Mouse (Mus musculus): Measurements from ENCODE around the gene Mfsd4b1.

DNA sequence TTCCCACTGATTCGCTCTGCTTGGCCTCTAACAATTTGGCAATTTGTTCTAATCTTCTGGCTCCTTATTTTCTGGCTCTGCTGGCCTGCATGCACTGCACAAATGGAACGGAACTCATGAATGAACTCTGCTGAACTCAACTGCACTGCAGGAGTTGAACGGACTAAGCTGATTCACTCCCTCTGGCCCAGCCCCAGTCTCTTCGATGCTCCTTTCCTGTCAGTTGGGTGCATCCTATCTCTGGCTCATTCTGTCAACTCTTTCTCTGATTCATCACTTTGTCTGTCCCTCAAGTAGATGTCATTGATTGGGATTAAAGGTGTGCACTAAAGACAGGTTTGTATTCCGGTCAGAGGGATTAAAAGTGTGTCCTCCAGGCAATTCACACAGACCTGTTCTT is 1.5 kb upstream of the Mfsd4b1 start:
- TF ChIP-seq EP300 (IDR thresholded peaks at IDR 0.05) = no peak
- TF ChIP-seq CTCF (IDR thresholded peaks at IDR 0.05) = no peak
